Mouse (Mus musculus) lung, embryonic 15.5 days (tissue): Measurements from ENCODE around the gene Map3k13. TPM values are rescaled to one million over a fixed set of nuclear protein-coding genes. Genes with fewer than 3 reads are reported as not detected.

ENCODE experiments used
- ATAC-seq: fragments of 200-750 bp; cut with Nextera tagmentation; 2 replicates; pipeline ENCODE4 v1.8.0; 2017; ENCODE audit warnings: moderate number of reproducible peaks, borderline replicate concordance; ENCODE audit not compliant: low FRiP score, low TSS enrichment; ENCODE audit errors: extremely low read depth
- H3K27ac ChIP-seq: fragments of 300-500 bp; sonication (generic); 2 replicates; pipeline ENCODE4 v1.5.1; 2015; ENCODE audit warnings: moderate library complexity, mild to moderate bottlenecking, inconsistent platforms
- H3K27me3 ChIP-seq: fragments of 300-500 bp; sonication (generic); 2 replicates; pipeline ENCODE4 v1.6.1; 2015; ENCODE audit warnings: inconsistent platforms
- H3K36me3 ChIP-seq: fragments of 300-500 bp; sonication (generic); 2 replicates; pipeline ENCODE4 v1.6.1; 2015; ENCODE audit warnings: inconsistent platforms
- H3K4me1 ChIP-seq: fragments of 300-500 bp; sonication (generic); 2 replicates; pipeline ENCODE4 v1.6.1; 2015; ENCODE audit warnings: inconsistent platforms
- H3K4me2 ChIP-seq: fragments of 300-500 bp; sonication (generic); 2 replicates; pipeline ENCODE4 v1.6.1; 2015; ENCODE audit warnings: inconsistent platforms, mild to moderate bottlenecking, moderate library complexity
- H3K4me3 ChIP-seq: fragments of 300-500 bp; sonication (generic); 2 replicates; pipeline ENCODE4 v1.5.1; 2015; ENCODE audit warnings: mild to moderate bottlenecking, inconsistent platforms
- H3K9ac ChIP-seq: fragments of 300-500 bp; sonication (generic); 2 replicates; pipeline ENCODE4 v1.6.1; 2015; ENCODE audit warnings: inconsistent platforms
- H3K9me3 ChIP-seq: fragments of 300-500 bp; sonication (generic); 2 replicates; pipeline ENCODE4 v1.6.1; 2016; ENCODE audit warnings: inconsistent platforms
- WGBS: fragments of 180-500 bp; shearing (Covaris S2); methylation state at CpG from one replicate; pipeline ENCODE4 v1.1.7; 2015; 5-methylcytosine and 5-hydroxymethylcytosine counted together
- polyA plus RNA-seq: library from polyadenylated mRNA; unstranded; fragments of >200 nt; fragmentation: Nextera tagmentation; extraction: Ambion mirVana; gene quantifications from 2 replicates; pipeline ENCODE4 v1.2.1, GENCODE M21; 2015

Map3k13 gene
- polyA plus RNA-seq, 1 experiment from 2014 or later, result 0.56 TPM

DNA sequence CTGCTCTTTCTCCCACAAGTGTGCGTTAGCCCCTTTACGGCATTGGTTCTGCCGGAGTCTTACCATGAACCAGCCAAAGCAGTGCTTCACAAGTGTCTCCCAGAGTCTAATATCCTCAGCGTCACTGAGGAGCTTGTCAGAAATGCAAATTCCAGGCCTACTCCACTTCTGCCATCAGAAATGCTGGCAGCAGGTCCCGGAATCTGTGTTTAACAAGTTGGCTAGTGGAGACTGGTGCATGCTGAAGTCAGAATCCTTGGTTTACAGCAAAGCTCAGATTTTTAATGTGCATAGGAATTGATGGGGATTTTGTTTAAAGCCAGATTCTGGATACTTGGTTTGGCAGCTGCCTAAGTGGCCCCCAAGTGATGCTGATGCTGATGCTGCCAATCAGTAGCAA is 62.0 kb downstream of the Map3k13 start:
- H3K27ac ChIP-seq, result no peak overlapping the region
- 61% methylated on average over 5 of the region's 5 CpGs for WGBS

DNA sequence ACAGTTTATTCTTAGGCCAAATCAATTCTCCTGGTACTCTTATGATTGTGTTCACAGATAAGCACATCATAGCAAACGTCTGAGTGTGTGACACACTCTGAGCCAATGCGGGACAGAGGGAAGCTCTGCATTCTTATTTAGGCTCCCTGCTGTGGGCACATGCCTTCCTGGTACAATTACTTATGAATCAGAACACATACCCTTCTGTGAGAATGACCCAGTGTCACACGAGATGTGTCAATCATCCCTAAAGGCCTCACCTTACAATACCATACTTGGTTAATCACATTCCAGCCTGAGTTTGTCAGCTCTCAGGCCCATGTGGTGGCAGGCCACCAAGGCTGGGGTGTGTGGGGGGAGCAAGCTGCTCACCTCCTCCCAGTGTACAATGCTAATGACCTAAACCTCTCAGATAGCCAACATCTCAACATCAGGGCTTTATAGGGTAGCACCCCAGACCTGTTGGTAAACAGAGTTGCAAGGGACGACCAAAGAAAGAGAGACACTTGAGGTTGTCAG is 63.0 kb downstream of the Map3k13 start:
- Histone ChIP-seq H3K4me1 (no peaks in the 10 kb centered on the region), H3K27me3 (no peaks in the 10 kb centered on the region), H3K27ac (no peak overlapping the region), H3K4me2 (no peak overlapping the region), H3K9ac (no peak overlapping the region), H3K9me3 (no peaks in the 10 kb centered on the region), H3K4me3 (no peak overlapping the region), H3K36me3 (no peaks in the 10 kb centered on the region)
- 21% methylated on average over 4 of the region's 4 CpGs for WGBS
- no peak for ATAC-seq

More for the DNA sequence above, 62.0 kb downstream of the Map3k13 start:
- Histone ChIP-seq H3K9me3 (no peaks in the 10 kb centered on the region), H3K27me3 (no peaks in the 10 kb centered on the region), H3K36me3 (no peaks in the 10 kb centered on the region), H3K4me3 (no peak overlapping the region), H3K4me1 (no peaks in the 10 kb centered on the region), H3K9ac (no peak overlapping the region), H3K4me2 (no peak overlapping the region)
- no peak for ATAC-seq

DNA sequence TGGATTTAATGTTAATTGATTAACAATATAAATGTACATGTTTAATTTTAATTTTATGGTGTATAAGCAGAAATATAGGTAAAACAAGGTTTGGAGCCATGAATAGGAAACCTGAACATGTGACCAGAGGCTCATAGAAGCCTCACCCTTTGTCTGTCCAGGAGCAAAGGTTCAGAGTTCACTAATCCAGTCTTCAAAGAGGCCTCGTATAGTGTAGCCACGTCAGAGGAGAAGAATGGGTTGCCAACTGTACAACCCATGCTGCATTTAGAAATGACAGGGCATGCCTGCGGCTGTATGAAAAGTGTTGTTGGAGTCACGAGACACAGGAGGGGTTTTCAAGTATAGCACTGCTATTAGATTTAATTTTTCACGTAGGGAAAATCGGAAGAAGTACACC is 64.0 kb downstream of the Map3k13 start:
- no peak for ATAC-seq

DNA sequence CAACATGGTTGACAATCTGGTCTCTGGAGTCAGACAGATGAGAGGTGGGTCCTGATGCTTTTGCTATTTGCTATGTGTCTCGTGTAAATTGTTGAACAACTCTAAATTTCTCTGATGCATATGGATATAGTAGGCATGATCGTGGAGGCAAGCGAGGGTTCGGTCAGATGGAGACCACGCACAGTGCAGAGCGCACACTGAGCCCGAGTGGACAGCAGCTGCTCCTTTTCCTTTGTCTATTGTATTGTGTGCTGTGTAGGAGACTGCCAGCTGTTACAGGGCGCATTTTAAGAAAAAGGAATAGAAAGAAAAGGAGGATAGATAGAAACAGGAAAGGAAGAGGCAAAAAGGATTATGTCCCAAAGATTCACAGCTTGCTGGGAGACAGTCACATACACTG is 64.7 kb downstream of the Map3k13 start:
- Histone ChIP-seq H3K27me3 (no peaks in the 10 kb centered on the region), H3K36me3 (no peaks in the 10 kb centered on the region), H3K9me3 (no peaks in the 10 kb centered on the region), H3K27ac (no peak overlapping the region), H3K4me3 (no peak overlapping the region), H3K9ac (no peak overlapping the region), H3K4me1 (no peaks in the 10 kb centered on the region), H3K4me2 (no peak overlapping the region)
- 80% methylated on average over 8 of the region's 8 CpGs for WGBS
- no peak for ATAC-seq

More for the DNA sequence above, 64.0 kb downstream of the Map3k13 start:
- no peak overlapping the region for H3K4me3 ChIP-seq
- no peak overlapping the region for H3K9ac ChIP-seq
- no peak overlapping the region for H3K27ac ChIP-seq
- H3K4me1 ChIP-seq, result no peaks in the 10 kb centered on the region
- H3K27me3 ChIP-seq, result no peaks in the 10 kb centered on the region
- no peaks in the 10 kb centered on the region for H3K9me3 ChIP-seq
- 68% methylated on average over 6 of the region's 6 CpGs for WGBS
- H3K36me3 ChIP-seq, result no peaks in the 10 kb centered on the region
- H3K4me2 ChIP-seq, result no peak overlapping the region

DNA sequence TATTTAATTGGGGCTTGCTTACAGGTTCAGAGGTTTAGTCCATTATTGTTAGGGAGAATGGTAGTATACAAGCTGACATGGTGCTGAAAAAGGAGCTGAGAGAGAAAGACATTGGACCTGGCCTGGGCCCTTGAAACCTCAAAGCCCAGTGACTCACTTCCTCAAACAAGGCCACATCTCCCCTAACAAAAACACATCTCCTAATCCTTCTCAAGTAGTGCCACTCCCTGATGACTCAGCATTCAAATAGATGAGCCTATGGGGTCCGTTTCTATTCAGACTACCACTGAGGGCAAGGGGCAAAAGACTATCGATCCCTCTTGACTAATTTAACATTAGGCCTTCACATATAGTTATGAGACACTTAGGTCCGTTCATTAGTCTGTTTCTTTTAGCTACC is 68.3 kb downstream of the Map3k13 start:
- no peaks in the 10 kb centered on the region for H3K36me3 ChIP-seq
- H3K27me3 ChIP-seq, result no peaks in the 10 kb centered on the region
- H3K4me3 ChIP-seq, result no peak overlapping the region
- no peak overlapping the region for H3K9ac ChIP-seq
- H3K27ac ChIP-seq, result no peak overlapping the region
- H3K9me3 ChIP-seq, result no peaks in the 10 kb centered on the region
- no peak overlapping the region for H3K4me2 ChIP-seq
- H3K4me1 ChIP-seq, result no peaks in the 10 kb centered on the region
- no peak for ATAC-seq
- WGBS, result 83% methylated on average over 3 of the region's 3 CpGs

DNA sequence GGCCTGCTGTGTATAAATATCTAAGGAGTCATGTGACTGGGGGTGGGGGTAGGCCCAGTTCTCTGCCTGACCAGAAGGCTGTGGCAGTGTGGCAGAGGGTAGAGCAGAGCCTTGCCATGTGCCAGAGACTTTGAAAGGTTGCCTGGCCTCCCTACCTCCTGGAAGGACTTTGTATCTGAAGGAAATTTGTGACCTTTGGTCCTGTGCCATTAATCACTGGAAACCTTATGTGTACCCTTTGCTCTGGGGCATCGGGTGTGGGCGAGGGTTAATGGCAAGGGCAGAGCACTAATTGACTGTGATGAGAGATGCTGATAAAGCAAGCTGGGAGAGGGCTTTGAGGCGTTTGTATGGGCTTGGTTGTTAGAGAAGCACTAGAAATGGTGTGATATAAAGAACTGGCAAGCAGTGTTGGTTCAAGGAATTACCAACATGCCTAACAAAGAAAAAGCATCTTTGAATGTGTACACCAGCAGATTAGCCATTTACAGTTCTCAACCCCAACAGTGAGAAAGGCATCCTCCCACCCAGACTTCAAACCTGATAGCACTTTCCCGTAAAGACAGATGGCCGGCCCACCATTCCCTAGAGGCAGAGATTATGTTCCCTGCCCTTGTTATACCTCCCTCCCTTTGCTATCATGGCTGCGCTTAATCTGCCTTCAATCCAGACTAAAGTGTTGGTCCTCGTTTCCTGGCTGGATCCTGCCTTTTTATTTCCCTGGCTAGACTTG is 71.3 kb downstream of the Map3k13 start:
- Histone ChIP-seq H3K4me3 (no peak overlapping the region), H3K27me3 (no peaks in the 10 kb centered on the region), H3K4me2 (no peak overlapping the region), H3K9me3 (no peaks in the 10 kb centered on the region), H3K36me3 (no peaks in the 10 kb centered on the region), H3K4me1 (no peaks in the 10 kb centered on the region), H3K9ac (no peak overlapping the region), H3K27ac (no peak overlapping the region)
- WGBS, result 34% methylated on average over 7 of the region's 7 CpGs
- no peak for ATAC-seq

DNA sequence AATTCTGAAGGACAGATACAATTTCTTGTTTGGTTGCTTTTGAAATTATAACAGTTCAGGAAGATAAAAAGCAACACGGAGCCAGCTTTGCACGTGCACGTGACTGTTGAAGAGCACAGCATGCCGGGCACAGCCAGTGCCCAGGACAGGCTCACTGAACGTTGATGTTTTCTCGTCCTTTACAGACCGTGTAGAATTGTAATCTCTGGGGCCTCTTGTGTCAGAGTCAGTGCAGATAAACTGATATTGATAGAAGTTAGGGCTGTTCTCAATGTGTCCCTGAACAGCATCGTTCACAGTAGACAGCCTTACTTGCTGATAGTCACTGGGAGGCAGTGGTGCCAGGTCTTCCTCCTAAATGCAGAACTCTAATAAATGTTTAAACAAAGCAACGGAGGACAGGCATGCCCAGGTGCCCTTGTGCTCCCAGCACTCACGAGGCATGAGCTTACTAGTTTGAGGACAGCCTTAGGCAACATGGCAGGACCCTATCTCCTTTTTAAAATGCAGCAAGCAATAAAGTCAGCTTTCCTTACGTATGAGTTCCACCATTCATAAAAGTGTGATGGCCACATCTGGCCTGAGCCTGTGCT is 71.9 kb downstream of the Map3k13 start:
- 45% methylated on average over 11 of the region's 11 CpGs for WGBS
- no peak for ATAC-seq
- no peaks in the 10 kb centered on the region for H3K36me3 ChIP-seq

DNA sequence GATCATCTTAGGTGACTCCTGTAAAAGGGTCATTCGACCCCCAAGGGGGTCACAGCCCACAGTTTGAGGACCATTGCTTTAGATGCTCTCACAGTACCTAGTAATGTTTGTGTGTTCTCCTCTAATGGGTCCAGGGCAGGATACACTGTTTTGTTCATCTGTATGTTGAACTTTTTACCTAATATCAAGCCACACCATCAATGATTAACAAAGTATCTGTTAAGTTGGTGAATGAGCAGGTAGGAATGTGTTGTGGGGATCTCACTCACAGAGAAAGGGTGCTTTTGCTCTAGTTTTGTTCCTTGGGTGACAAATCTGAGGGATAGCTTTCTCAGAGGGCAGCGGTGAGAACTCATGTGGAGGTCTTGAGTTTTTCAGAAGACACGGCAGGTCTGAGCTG is 73.6 kb downstream of the Map3k13 start:
- no peak for ATAC-seq
- Histone ChIP-seq H3K36me3 (no peaks in the 10 kb centered on the region), H3K4me2 (no peak overlapping the region), H3K9ac (no peak overlapping the region), H3K4me1 (no peaks in the 10 kb centered on the region), H3K27ac (no peak overlapping the region), H3K9me3 (no peaks in the 10 kb centered on the region), H3K27me3 (no peaks in the 10 kb centered on the region), H3K4me3 (no peak overlapping the region)
- 78% methylated on average over 3 of the region's 3 CpGs for WGBS

More for the DNA sequence above, 71.9 kb downstream of the Map3k13 start:
- Histone ChIP-seq H3K27ac (no peak overlapping the region), H3K27me3 (no peaks in the 10 kb centered on the region), H3K4me2 (no peak overlapping the region), H3K4me3 (no peak overlapping the region), H3K9ac (no peak overlapping the region), H3K9me3 (no peaks in the 10 kb centered on the region), H3K4me1 (no peaks in the 10 kb centered on the region)

DNA sequence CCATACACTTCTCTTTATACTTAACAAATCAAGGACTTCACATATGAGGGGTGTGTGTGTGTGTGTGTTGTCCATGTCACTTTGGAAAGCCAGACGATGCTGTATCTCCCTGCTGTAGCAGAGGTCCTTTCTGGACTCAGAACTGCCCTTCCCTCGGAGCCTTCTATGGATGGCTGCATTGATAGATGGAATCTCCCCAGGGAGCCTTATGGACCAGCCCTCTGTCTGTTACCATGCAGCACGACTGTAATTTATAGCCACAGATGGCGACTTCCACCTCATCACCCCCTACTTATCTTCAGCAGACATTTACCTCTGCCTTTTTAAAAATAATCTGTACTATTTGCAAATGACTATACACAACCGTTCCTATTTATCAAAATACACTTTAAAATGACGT is 74.5 kb downstream of the Map3k13 start:
- Histone ChIP-seq H3K27ac (no peak overlapping the region), H3K4me2 (no peak overlapping the region)

DNA sequence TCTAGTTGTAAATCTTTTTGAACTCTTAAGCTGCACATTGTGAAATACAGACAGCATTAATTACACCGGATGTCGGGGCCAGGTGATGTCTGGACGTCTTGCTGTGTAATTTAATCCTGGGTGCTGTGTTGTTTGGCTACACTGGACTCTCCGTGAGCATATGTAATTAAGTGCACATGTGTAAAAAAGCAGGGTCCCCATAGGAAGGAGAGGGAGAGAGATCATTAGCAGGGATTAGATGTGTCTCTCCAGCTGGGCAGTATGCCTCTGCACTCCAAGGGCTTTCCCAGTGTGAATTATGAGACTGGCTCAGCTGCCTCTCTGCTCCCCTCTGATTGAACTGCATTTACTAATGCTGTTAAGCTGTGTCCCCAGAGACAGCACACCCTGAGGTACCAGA is 75.7 kb downstream of the Map3k13 start:
- H3K9ac ChIP-seq, result no peak overlapping the region
- H3K27me3 ChIP-seq, result no peaks in the 10 kb centered on the region
- H3K4me3 ChIP-seq, result no peak overlapping the region
- no peaks in the 10 kb centered on the region for H3K9me3 ChIP-seq
- no peaks in the 10 kb centered on the region for H3K36me3 ChIP-seq
- no peaks in the 10 kb centered on the region for H3K4me1 ChIP-seq
- no peak for ATAC-seq
- H3K27ac ChIP-seq, result no peak overlapping the region
- no peak overlapping the region for H3K4me2 ChIP-seq
- WGBS, result 39% methylated on average over 4 of the region's 4 CpGs

More for the DNA sequence above, 74.5 kb downstream of the Map3k13 start:
- Histone ChIP-seq H3K9ac (no peak overlapping the region), H3K36me3 (no peaks in the 10 kb centered on the region), H3K27me3 (no peaks in the 10 kb centered on the region), H3K4me3 (no peak overlapping the region), H3K9me3 (no peaks in the 10 kb centered on the region), H3K4me1 (no peaks in the 10 kb centered on the region)
- 44% methylated on average over 6 of the region's 6 CpGs for WGBS
- ATAC-seq, result no peak

DNA sequence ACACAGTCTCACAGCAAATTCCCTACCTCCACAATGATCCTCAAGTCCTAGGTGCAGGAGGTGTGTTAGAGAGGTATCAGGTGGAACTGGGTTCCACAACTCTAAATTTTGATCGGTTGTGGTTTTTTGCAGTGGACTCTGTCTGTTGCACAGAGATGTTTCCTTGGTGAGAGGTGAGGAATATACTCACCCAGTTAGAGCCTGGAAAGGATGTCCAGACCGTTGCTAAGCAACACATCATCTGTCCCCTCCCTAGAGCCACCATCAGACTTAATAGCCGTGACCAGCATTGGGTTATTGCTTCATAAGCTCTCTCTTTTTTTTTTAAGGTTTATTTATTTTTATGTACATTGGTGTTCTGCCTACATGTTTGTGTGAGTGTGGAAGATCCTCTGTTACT is 83.6 kb downstream of the Map3k13 start:
- Histone ChIP-seq H3K36me3 (no peaks in the 10 kb centered on the region), H3K27ac (no peak overlapping the region), H3K27me3 (no peaks in the 10 kb centered on the region), H3K4me2 (no peak overlapping the region), H3K4me1 (no peaks in the 10 kb centered on the region; the same call in 1 of the 2 replicates), H3K9ac (no peak overlapping the region), H3K9me3 (no peaks in the 10 kb centered on the region), H3K4me3 (no peak overlapping the region)
- ATAC-seq, result no peak
- 76% methylated on average over 3 of the region's 3 CpGs for WGBS

DNA sequence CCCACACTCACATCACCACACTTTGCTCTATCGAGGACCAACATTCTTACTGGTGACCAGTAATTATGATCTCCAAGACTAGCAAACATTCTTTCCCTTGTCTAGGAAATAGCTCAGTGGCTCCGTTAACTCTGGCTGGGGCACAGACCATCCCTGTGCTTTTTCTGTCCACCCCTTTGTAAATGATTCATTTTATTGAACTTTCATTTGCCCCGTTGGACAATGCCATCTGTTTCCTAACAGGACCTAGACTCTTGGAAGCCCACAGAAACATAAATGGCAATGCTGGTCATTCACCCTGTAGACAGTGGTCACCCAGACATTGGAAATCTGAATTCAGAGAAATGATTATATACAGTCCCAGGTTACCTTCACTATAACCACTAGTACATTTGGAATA is 84.7 kb downstream of the Map3k13 start:
- no peak overlapping the region for H3K9ac ChIP-seq
- H3K4me1 ChIP-seq, result no peaks in the 10 kb centered on the region; the same call in 1 of the 2 replicates
- ATAC-seq, result no peak
- H3K36me3 ChIP-seq, result no peaks in the 10 kb centered on the region
- no peaks in the 10 kb centered on the region for H3K27me3 ChIP-seq
- H3K4me2 ChIP-seq, result no peak overlapping the region
- no peak overlapping the region for H3K4me3 ChIP-seq
- WGBS, result 73% methylated on average over 3 of the region's 3 CpGs
- no peak overlapping the region for H3K27ac ChIP-seq
- H3K9me3 ChIP-seq, result no peaks in the 10 kb centered on the region
